Mouse (Mus musculus) thymus, adult 2 months (tissue): ENCODE measurements around the gene Prtn3.

Source experiments
- CTCF ChIP-seq: fragments of 200-500 bp; IDR thresholded peaks from 2 replicates; pipeline ENCODE4 v1.5.1; 2012; ENCODE audit warnings: mild to moderate bottlenecking, control low read depth, low read length, moderate library complexity, borderline replicate concordance; ENCODE audit not compliant: control insufficient read depth, poor library complexity, insufficient read depth; ENCODE audit errors: extremely low read depth
- POLR2A ChIP-seq: fragments of 200-500 bp; IDR thresholded peaks from 2 replicates; pipeline ENCODE4 v1.6.1; 2012; ENCODE audit warnings: mild to moderate bottlenecking, low read length, control low read depth, moderate library complexity; ENCODE audit not compliant: control insufficient read depth, poor library complexity, insufficient read depth; ENCODE audit errors: extremely low read depth

DNA sequence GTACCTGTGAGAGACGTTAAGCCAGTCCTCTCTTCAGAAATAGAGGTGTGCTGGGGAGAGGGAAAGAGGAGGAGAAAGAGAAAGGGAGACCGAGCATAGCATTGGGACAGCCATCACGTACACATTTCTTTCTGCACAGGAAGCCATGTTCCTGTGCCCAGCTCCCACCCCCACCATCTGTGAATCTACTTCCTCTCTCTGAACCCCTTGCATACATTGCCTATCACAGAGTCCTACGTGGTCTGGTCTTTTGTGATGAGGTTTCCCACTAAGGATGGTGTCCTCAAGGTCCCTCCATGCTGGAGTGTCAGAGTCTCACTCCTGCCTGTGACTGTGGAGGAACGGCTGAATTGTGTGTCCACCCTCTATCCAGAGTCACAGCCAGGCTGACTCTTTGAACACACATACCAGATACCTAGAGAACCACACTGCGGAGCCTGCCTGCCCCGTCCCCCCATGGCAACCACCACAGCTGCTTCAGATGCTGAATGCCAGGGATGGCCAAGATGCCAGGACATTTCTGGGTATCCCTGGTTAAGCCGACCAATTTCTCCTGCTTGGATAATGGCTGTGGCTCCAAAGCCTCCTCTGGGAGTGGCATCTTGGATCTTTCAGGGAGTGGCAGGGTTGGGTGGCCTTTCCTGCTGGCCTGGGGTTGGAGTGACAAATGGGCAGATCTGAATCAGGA, 24.2 kb upstream of the Prtn3 start:
- TF ChIP-seq CTCF = no peak
- no peak for TF ChIP-seq POLR2A
